Mouse (Mus musculus): ENCODE results near the gene Rita1. TPM values are rescaled to one million over a fixed set of nuclear protein-coding genes. Genes with fewer than 3 reads are reported as not detected.

The Rita1 gene
- total and polyA plus RNA-seq, 3 experiments = 18.1 to 22.1 TPM; not detected in 1

DNA sequence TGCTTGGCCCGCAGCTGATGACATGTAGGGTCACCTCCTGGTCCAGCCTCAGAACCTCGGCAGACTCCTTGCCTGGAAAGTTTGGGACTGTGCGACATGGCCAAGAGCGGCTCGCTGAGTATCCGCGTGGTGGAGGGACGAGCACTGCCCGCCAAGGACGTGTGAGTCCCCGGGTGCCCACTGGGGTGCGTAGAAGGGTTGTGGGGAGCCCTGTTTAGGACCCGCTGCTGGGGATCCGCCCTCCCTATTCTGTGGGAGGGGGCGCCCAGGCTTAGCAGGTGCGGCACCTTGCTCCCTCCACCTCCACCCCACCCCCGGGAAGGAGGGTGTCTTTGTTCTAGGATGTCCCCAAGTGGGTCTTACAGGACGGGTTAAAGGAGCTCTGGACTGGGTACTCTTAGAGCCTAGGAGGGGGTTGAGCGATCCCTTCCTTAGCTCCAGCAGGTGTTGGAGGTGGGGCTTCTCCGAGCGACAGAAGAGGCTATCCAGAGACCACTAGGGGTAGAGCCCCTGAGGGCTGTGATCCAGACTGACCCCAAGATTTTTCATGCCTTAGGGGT lies 37.1 kb upstream of the Rita1 start:
- Histone ChIP-seq H3K36me3 (ENCODE audit: control insufficient read depth in 1 of 2, insufficient read depth in 2 of 2, low read length in 2 of 2) (peaks cover 0 to 7% of the 10 kb centered on the region in 2 experiments; a peak in 1 of 4 replicates), H3K9me3 (replicated peaks; ENCODE audit: insufficient read depth, low read length) (no peaks in the 10 kb centered on the region), H3K4me3 (ENCODE audit: control insufficient read depth in 1 of 2, insufficient read depth in 1 of 2, low read depth in 2 of 2, low read length in 2 of 2) (peak overlapping the region; percentile 51 to 68; a peak in 3 of 4 replicates), H3K4me1 (ENCODE audit: control insufficient read depth in 1 of 2, insufficient read depth in 2 of 2, low read length in 2 of 2) (peaks cover 0 to 14% of the 10 kb centered on the region in 2 experiments; a peak in 3 of 4 replicates), H3K27me3 (ENCODE audit: control insufficient read depth in 1 of 2, insufficient read depth in 2 of 2, low read length in 2 of 2) (no peaks in the 10 kb centered on the region), H3K9ac (ENCODE audit: control insufficient read depth, low read depth, low read length, poor library complexity, severe bottlenecking) (peak overlapping the region; percentile 66), H3K27ac (ENCODE audit: control insufficient read depth, low read depth, low read length) (peak overlapping the region; percentile 29; the same call in 1 of the 2 replicates), H3K79me2 (ENCODE audit: control insufficient read depth, insufficient read depth, low read length, poor library complexity) (no peaks in the 10 kb centered on the region)
- no peak for TF ChIP-seq MYB (IDR thresholded peaks at IDR 0.05; ENCODE audit: low read depth, low read length)
- TF ChIP-seq CTCF (IDR thresholded peaks at IDR 0.05 in 2 of 3, conservative IDR thresholded peaks at IDR 0.05 in 1 of 3; ENCODE audit: control insufficient read depth in 1 of 3, insufficient read depth in 1 of 3, low read depth in 2 of 3, low read length in 3 of 3, poor library complexity in 1 of 3, severe bottlenecking in 1 of 3) = peak in 1 of 3 experiments; percentile 9; a peak in 2 of 6 replicates
- no peak for TF ChIP-seq NRF1 (IDR thresholded peaks at IDR 0.05; ENCODE audit: insufficient read depth, low read depth, low read length, poor library complexity, severe bottlenecking)
- no peak for TF ChIP-seq UBTF (IDR thresholded peaks at IDR 0.05; ENCODE audit: borderline replicate concordance, insufficient read depth, low read depth, low read length)
- no peak for TF ChIP-seq ELF1 (IDR thresholded peaks at IDR 0.05; ENCODE audit: low read depth, low read length)
- TF ChIP-seq MXI1 (IDR thresholded peaks at IDR 0.05; ENCODE audit: low read depth, low read length) = peak; percentile 55; the same call in 1 of the 2 replicates
- TF ChIP-seq MEF2A (IDR thresholded peaks at IDR 0.05; ENCODE audit: extremely low read depth, insufficient replicate concordance, low read depth, low read length, poor library complexity, severe bottlenecking) = no peak
- no peak for TF ChIP-seq ZKSCAN1 (IDR thresholded peaks at IDR 0.05; ENCODE audit: low read depth, low read length)
- no peak for TF ChIP-seq TAL1 (IDR thresholded peaks at IDR 0.05; ENCODE audit: low read length)
- no peak for DNase-seq (ENCODE audit: low read depth, low spot score)

DNA sequence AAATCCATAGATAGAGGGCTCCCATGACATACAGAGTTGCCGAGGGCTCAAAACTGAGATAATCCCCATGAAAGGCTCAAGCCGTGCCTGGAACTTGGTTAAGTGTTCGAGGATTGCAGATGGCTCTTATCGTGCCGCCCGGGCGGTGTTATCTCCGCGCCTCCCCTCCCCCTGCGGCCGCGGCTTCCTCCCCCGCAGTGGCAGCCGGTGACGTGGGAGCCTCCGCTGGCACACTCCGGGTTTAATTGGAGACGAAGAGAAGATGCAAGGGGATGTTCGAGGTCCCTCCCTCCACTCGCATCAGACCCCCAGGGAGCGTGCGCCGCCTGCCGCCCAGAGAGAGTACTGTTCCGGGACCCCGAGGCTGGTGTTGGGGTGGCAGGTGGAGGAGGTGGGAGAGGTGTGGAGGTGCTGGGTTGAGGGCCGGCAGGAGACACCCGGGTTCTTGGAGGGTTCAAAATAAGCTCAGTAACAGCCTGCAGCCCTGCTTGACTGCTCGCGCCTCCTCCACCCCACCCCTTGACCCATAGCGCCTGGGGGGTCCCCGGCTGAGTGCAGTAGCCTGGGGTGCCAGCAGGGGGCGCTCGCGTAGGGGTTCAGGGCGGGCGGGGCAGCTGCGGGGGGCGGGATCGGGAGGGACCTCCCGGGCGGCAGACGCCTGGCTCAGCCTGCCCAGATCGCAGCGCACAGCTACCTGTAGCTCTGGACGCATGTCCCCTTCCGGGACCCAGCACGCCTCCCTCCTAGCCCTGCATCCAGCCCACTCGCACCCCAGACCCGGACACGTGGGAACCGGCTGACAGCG lies 36.4 kb upstream of the Rita1 start, which contains the start of gene Rasal1:
Gene Rasal1, plus strand, starts transcription at position 244 of the 805 bp plus-strand sequence.
- peak within 1 kb of the TSS; percentile 66 for H3K9ac ChIP-seq (ENCODE audit: control insufficient read depth, low read depth, low read length, poor library complexity, severe bottlenecking)
- no peak for TF ChIP-seq ZMIZ1 (IDR thresholded peaks at IDR 0.05; ENCODE audit: low read depth, low read length)
- 0 out of 2 replicates have a peak, but pooled peaks have one; percentile 3 for TF ChIP-seq MAX (IDR thresholded peaks at IDR 0.05; ENCODE audit: low read length)
- no peak for TF ChIP-seq CHD1 (IDR thresholded peaks at IDR 0.05; ENCODE audit: low read depth, low read length)
- TF ChIP-seq JUND (IDR thresholded peaks at IDR 0.05; ENCODE audit: low read depth, low read length) = no peak
- no peak for TF ChIP-seq ZNF384 (IDR thresholded peaks at IDR 0.05; ENCODE audit: low read depth, low read length)
- TF ChIP-seq ELF1 (IDR thresholded peaks at IDR 0.05; ENCODE audit: low read depth, low read length) = peak; percentile 38; the same call in 1 of the 2 replicates
- no peak for TF ChIP-seq ZKSCAN1 (IDR thresholded peaks at IDR 0.05; ENCODE audit: low read depth, low read length)
- 0 out of 2 replicates have a peak, but pooled peaks have one; percentile 49 for TF ChIP-seq HCFC1 (IDR thresholded peaks at IDR 0.05; ENCODE audit: low read depth, low read length)
- no peak for TF ChIP-seq USF1 (IDR thresholded peaks at IDR 0.05; ENCODE audit: low read depth, low read length)
- TF ChIP-seq GABPA (IDR thresholded peaks at IDR 0.05; ENCODE audit: low read depth, low read length) = no peak
- peak; percentile 66; the same call in 1 of the 2 replicates for TF ChIP-seq MEF2A (IDR thresholded peaks at IDR 0.05; ENCODE audit: extremely low read depth, insufficient replicate concordance, low read depth, low read length, poor library complexity, severe bottlenecking)
- TF ChIP-seq TCF12 (IDR thresholded peaks at IDR 0.05; ENCODE audit: low read depth, low read length) = peak; percentile 95
- peak; percentile 94 for TF ChIP-seq GATA1 (IDR thresholded peaks at IDR 0.05; ENCODE audit: low read depth, low read length)
- TF ChIP-seq MAZ (IDR thresholded peaks at IDR 0.05; ENCODE audit: low read depth, low read length) = peak; percentile 84; the same call in 1 of the 2 replicates
- TF ChIP-seq E2F4 (IDR thresholded peaks at IDR 0.05; ENCODE audit: borderline replicate concordance, low read depth, low read length) = no peak
- peak; percentile 74 for TF ChIP-seq BHLHE40 (IDR thresholded peaks at IDR 0.05; ENCODE audit: borderline replicate concordance, low read depth, low read length)
- peak; percentile 10 for TF ChIP-seq RAD21 (IDR thresholded peaks at IDR 0.05; ENCODE audit: low read depth, low read length)
- no peak for TF ChIP-seq POLR2AphosphoS5 (IDR thresholded peaks at IDR 0.05; ENCODE audit: borderline replicate concordance, low read depth, low read length)
- peak; percentile 98 for TF ChIP-seq RCOR1 (IDR thresholded peaks at IDR 0.05; ENCODE audit: low read depth, low read length)
- TF ChIP-seq NRF1 (IDR thresholded peaks at IDR 0.05; ENCODE audit: insufficient read depth, low read depth, low read length, poor library complexity, severe bottlenecking) = 0 out of 2 replicates have a peak, but pooled peaks have one; percentile 19
- peak; percentile 51 for TF ChIP-seq CHD2 (IDR thresholded peaks at IDR 0.05; ENCODE audit: low read length)

More for the DNA sequence above, 36.4 kb upstream of the Rita1 start, which contains the start of gene Rasal1:
- no peaks in the 10 kb centered on the region for H3K79me2 ChIP-seq (ENCODE audit: control insufficient read depth, insufficient read depth, low read length, poor library complexity)
- H3K9me3 ChIP-seq (replicated peaks; ENCODE audit: insufficient read depth, low read length) = no peaks in the 10 kb centered on the region
- H3K36me3 ChIP-seq (ENCODE audit: control insufficient read depth in 1 of 2, insufficient read depth in 2 of 2, low read length in 2 of 2) = peaks cover 0 to 10% of the 10 kb centered on the region in 2 experiments; a peak in 2 of 4 replicates
- peak within 1 kb of the TSS; percentile 61 for H3K27ac ChIP-seq (ENCODE audit: control insufficient read depth, low read depth, low read length)
- peak; percentile 93 for DNase-seq (ENCODE audit: low read depth, low spot score)
- peak within 1 kb of the TSS; percentile 51 to 68; a peak in 3 of 4 replicates for H3K4me3 ChIP-seq (ENCODE audit: control insufficient read depth in 1 of 2, insufficient read depth in 1 of 2, low read depth in 2 of 2, low read length in 2 of 2)
- no peaks in the 10 kb centered on the region for H3K27me3 ChIP-seq (ENCODE audit: control insufficient read depth in 1 of 2, insufficient read depth in 2 of 2, low read length in 2 of 2)
- peaks cover 0 to 20% of the 10 kb centered on the region in 2 experiments; a peak in 3 of 4 replicates for H3K4me1 ChIP-seq (ENCODE audit: control insufficient read depth in 1 of 2, insufficient read depth in 2 of 2, low read length in 2 of 2)
